Mouse (Mus musculus) limb, embryonic 15.5 days (tissue): ENCODE results near the gene Hfm1. TPM values are rescaled to one million over a fixed set of nuclear protein-coding genes. Genes with fewer than 3 reads are reported as not detected.

ENCODE experiments used
- ATAC-seq: fragments of 200-750 bp; cut with Nextera tagmentation; 2 replicates; pipeline ENCODE4 v1.8.0; 2017; ENCODE audit warnings: low read depth, moderate TSS enrichment; ENCODE audit not compliant: insufficient number of reproducible peaks, low FRiP score, low TSS enrichment
- H3K27ac ChIP-seq: fragments of 300-500 bp; sonication (generic); 2 replicates; pipeline ENCODE4 v1.5.1; 2015; ENCODE audit warnings: moderate library complexity, mild to moderate bottlenecking, inconsistent platforms
- H3K27me3 ChIP-seq: fragments of 300-500 bp; sonication (generic); 2 replicates; pipeline ENCODE4 v1.6.1; 2015; ENCODE audit warnings: inconsistent platforms
- H3K36me3 ChIP-seq: fragments of 300-500 bp; sonication (generic); 2 replicates; pipeline ENCODE4 v1.6.1; 2015; ENCODE audit warnings: inconsistent platforms
- H3K4me1 ChIP-seq: fragments of 300-500 bp; sonication (generic); 2 replicates; pipeline ENCODE4 v1.6.1; 2015; ENCODE audit warnings: inconsistent platforms
- H3K4me2 ChIP-seq: fragments of 300-500 bp; sonication (generic); 2 replicates; pipeline ENCODE4 v1.6.1; 2015; ENCODE audit warnings: mild to moderate bottlenecking, inconsistent platforms
- H3K4me3 ChIP-seq: fragments of 300-500 bp; sonication (generic); 2 replicates; pipeline ENCODE4 v1.5.1; 2015; ENCODE audit warnings: mild to moderate bottlenecking, inconsistent platforms
- H3K9ac ChIP-seq: fragments of 300-500 bp; sonication (generic); 2 replicates; pipeline ENCODE4 v1.6.1; 2015; ENCODE audit warnings: inconsistent platforms
- H3K9me3 ChIP-seq: fragments of 300-500 bp; sonication (generic); 2 replicates; pipeline ENCODE4 v1.6.1; 2016; ENCODE audit warnings: inconsistent platforms
- WGBS: fragments of 180-500 bp; shearing (Covaris S2); methylation state at CpG from one replicate; pipeline ENCODE4 v1.1.7; 2015; 5-methylcytosine and 5-hydroxymethylcytosine counted together
- polyA plus RNA-seq: library from polyadenylated mRNA; unstranded; fragments of >200 nt; fragmentation: Nextera tagmentation; extraction: Ambion mirVana; gene quantifications from 2 replicates; pipeline ENCODE4 v1.2.1, GENCODE M21; 2015

The Hfm1 gene
- polyA plus RNA-seq, 1 experiment from 2014 or later = 0.73 TPM

DNA sequence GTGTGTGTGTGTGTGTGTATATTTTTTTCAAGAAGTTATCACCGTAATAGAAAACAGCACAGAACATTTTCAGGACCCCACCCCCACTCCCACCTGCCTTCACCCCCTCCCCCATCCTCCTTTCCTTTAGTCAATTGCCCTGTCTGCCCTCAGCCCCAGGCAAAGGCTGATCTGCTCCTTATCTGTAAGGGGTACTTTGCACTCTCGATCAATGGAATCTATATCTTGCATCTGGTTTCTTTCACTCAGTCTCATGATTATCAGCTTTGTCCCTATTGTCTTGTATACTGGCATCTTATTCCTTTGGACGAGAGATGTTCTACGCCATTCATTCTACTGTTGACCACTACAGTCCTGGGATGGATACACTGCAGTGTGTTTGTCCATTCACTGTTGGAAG, 1.9 kb upstream of the Hfm1 start:
- ATAC-seq = no peak

DNA sequence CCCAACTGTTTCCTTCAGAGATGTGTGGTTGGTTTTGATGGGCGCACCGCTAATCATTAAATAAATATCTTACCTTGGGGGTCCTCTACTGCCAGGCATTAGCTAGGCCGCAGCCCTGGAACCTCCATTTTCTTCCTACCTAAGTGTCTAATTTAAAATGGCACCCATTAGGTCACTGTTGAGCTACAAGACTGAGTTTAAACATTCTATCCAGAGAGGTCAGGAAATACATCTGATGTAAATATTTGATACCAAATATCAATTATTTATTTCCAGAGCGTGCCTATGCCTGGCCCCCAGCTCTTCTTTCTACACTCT, 207 bp upstream of the Hfm1 start:
- peak overlapping the region; percentile 57 for H3K4me3 ChIP-seq
- peak overlapping the region; percentile 39; the same call in 1 of the 2 replicates for H3K9ac ChIP-seq
- H3K4me2 ChIP-seq = peak overlapping the region; percentile 77
- H3K27me3 ChIP-seq = no peaks in the 10 kb centered on the region
- no peak for ATAC-seq
- no peaks in the 10 kb centered on the region; the same call in 1 of the 2 replicates for H3K9me3 ChIP-seq
- no peak overlapping the region for H3K27ac ChIP-seq
- H3K36me3 ChIP-seq = no peaks in the 10 kb centered on the region
- peaks cover 13% of the 10 kb centered on the region; the same call in 1 of the 2 replicates for H3K4me1 ChIP-seq
- WGBS = 29% methylated on average over 4 of the region's 4 CpGs

More for the DNA sequence above, 1.9 kb upstream of the Hfm1 start:
- Histone ChIP-seq H3K36me3 (no peaks in the 10 kb centered on the region), H3K4me3 (no peak overlapping the region), H3K4me2 (no peak overlapping the region), H3K27me3 (no peaks in the 10 kb centered on the region), H3K4me1 (peaks cover 13% of the 10 kb centered on the region; the same call in 1 of the 2 replicates), H3K9ac (no peak overlapping the region), H3K9me3 (no peaks in the 10 kb centered on the region; the same call in 1 of the 2 replicates), H3K27ac (no peak overlapping the region)
- 74% methylated on average over 4 of the region's 4 CpGs for WGBS

DNA sequence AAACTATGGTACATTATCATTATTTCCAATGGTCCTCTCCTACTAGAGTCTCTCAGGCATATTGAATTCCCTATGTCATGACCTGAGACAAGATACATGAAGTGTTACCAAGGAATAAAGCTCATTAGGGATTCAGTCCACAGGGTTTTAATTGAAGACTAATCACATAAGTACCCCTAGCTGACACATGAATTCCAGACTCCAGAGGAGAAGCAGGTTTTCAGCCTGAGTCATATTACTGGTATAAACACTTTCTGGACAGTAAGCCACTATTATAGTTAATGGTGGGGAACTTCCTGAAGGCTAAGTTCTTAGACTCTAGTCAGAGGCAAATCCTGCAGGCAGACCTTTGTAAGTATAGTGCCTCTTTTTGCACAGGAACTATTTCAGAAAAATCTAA, 6.8 kb downstream of the Hfm1 start:
- no peak for ATAC-seq
- Histone ChIP-seq H3K9me3 (no peaks in the 10 kb centered on the region), H3K9ac (no peak overlapping the region), H3K4me2 (no peak overlapping the region), H3K27ac (no peak overlapping the region), H3K4me3 (no peak overlapping the region), H3K36me3 (no peaks in the 10 kb centered on the region), H3K4me1 (no peaks in the 10 kb centered on the region), H3K27me3 (no peaks in the 10 kb centered on the region)

DNA sequence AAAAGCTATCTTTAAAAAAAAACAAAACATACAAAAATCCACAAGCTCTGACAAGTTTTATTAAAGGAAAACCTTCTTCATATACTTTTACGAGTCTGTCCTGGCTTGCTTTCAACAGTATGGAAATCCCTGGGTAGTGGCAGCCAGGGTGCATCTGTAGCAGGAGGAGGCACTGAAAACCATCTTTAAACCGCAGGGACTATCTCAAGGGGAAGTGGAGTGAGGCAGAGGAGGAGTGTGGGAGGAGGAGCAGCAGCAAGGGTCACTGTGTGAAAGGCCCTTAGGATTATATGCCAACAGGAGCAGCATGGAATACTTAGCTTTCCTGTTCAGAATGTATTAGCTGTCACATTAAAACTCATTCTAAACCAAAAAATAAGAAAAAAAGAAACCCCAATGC, 29.2 kb downstream of the Hfm1 start:
- no peak overlapping the region for H3K9ac ChIP-seq
- peaks cover 1% of the 10 kb centered on the region; the same call in 1 of the 2 replicates for H3K4me1 ChIP-seq
- 45% methylated on average over 2 of the region's 2 CpGs for WGBS
- H3K9me3 ChIP-seq = no peaks in the 10 kb centered on the region
- no peak overlapping the region for H3K4me3 ChIP-seq
- H3K4me2 ChIP-seq = no peak overlapping the region
- no peak overlapping the region for H3K27ac ChIP-seq
- no peaks in the 10 kb centered on the region for H3K36me3 ChIP-seq
- H3K27me3 ChIP-seq = no peaks in the 10 kb centered on the region
- no peak for ATAC-seq

DNA sequence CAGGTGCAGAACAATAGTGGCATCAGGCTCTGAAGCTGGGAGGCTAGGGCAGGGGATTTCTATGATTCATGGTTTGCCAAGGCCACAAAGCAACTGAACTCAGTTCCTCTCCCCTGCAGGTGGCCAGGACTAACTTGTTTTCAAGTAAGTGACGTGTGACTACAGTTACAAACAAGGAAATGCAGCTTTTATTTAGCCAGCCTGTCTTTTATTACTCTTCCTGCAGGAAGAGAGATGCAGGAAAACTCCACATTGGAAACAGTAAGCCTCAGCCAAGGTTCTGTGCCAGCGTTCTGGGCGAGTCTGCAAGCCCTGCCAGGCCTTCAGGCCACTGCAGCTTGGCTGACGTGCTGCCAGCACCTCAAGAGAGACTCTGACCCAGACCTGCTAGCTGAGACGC, 34.3 kb downstream of the Hfm1 start:
- H3K9ac ChIP-seq = no peak overlapping the region
- H3K4me2 ChIP-seq = no peak overlapping the region
- WGBS = 23% methylated on average over 5 of the region's 5 CpGs
- H3K27ac ChIP-seq = no peak overlapping the region; the same call in 1 of the 2 replicates
- ATAC-seq = no peak
- H3K9me3 ChIP-seq = no peaks in the 10 kb centered on the region
- H3K4me3 ChIP-seq = no peak overlapping the region
- H3K27me3 ChIP-seq = no peaks in the 10 kb centered on the region
- no peaks in the 10 kb centered on the region for H3K36me3 ChIP-seq
- peaks cover 5% of the 10 kb centered on the region; the same call in 1 of the 2 replicates for H3K4me1 ChIP-seq

DNA sequence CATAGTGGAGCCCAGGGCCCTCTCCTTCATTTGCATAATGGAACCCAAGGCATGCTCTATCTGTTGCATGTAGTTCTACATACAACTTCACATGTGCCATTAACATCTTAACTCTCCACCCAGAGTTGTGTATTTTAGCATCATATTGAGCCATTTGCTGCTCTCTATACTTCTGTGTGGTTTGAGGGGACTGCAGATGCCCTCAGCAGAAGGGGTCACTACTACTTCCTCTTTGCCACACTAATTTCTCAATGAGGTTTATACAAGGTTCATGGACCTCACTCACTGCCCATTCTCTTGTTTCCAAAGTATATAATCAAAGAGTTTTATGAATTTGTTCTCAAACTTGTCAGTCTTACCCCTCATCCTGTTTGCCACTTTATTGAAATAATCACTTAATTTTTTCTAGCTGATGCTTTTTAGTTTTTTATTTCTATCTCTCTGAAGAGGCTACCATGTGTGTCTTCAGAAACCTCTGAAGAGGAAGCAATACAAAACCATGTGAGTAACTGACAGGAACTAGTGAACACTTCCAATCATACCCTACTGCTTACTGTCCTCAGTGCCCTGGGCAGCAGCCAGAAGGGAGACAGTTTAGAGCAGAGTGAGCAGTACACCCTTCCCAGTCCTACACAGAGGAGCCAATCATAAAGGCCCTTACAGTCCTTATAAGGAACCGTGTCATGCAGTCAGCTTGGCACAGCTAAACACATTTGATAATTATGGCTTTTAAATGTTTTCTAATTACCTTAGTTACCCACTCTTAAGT, 38.6 kb downstream of the Hfm1 start:
- Histone ChIP-seq H3K36me3 (no peaks in the 10 kb centered on the region), H3K9me3 (no peaks in the 10 kb centered on the region), H3K27me3 (no peaks in the 10 kb centered on the region), H3K4me3 (no peak overlapping the region), H3K27ac (no peak overlapping the region), H3K9ac (no peak overlapping the region), H3K4me2 (no peak overlapping the region), H3K4me1 (peaks cover 5% of the 10 kb centered on the region; the same call in 1 of the 2 replicates)
- ATAC-seq = no peak
- WGBS = 57% methylated on average over 1 of the region's 1 CpGs

DNA sequence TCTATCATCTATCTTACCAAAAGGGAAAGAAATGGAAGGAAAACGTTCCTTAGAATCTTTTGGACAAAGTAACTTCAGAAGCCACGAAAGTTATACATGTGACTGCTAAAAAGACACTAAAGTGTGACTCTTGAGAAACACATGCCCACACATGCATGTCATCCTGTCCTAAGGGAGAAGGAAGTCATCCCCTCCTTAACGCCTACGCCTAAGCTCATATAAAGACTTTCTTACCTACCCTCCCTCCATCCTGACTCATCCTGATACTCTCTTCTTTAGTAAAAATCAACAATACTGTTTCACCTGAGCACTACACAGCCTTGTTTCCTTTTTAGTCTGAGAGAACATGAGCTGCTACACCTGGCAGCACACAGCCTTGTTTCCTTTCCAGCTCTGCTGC, 40.6 kb downstream of the Hfm1 start:
- Histone ChIP-seq H3K27ac (no peak overlapping the region), H3K36me3 (no peaks in the 10 kb centered on the region), H3K27me3 (no peaks in the 10 kb centered on the region), H3K4me2 (no peak overlapping the region), H3K9me3 (no peaks in the 10 kb centered on the region), H3K4me3 (no peak overlapping the region), H3K9ac (no peak overlapping the region), H3K4me1 (no peaks in the 10 kb centered on the region)
- no peak for ATAC-seq
- 81% methylated on average over 4 of the region's 4 CpGs for WGBS

DNA sequence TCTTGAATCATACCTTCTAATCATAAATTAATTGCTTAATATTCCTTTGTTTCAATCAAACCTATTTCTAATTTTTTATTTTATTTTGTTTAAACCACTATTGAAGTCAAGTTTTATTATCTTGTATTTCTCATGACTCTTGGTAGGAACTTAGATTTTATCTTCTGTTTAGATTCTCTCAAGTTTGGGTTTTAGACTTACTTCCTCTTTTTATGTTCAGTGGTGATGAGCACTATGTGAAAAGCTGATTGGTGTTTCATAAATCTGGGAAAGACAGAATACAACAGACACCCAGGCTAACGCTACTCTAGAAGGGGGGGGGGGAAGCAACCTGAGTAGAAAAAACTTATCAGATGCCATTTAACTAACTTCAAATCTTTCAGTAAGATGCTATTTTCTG, 49.7 kb downstream of the Hfm1 start:
- no peaks in the 10 kb centered on the region for H3K4me1 ChIP-seq
- ATAC-seq = no peak
- H3K9me3 ChIP-seq = no peaks in the 10 kb centered on the region
- H3K9ac ChIP-seq = no peak overlapping the region
- H3K27me3 ChIP-seq = no peaks in the 10 kb centered on the region
- no peaks in the 10 kb centered on the region for H3K36me3 ChIP-seq
- no peak overlapping the region for H3K4me2 ChIP-seq
- H3K4me3 ChIP-seq = no peak overlapping the region
- 68% methylated on average over 1 of the region's 1 CpGs for WGBS
- H3K27ac ChIP-seq = no peak overlapping the region

DNA sequence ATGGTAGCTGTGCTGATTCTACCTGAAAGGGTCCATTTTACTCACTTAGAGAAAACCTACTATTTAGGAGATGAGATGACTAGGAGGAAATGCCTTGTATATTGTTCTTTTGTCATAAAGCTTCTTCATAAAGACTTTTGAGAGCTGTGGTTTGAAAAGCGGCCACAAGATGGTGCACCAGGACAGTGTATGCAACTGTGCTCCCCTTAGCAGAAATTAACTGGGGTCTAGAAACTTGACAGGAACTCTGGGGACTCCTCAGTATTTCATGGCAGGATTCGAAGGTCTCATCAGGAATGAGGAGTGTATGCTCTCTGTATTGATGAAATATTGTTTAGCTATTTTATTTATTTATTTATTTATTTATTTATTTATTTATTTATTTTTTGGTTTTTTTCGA, 65.7 kb downstream of the Hfm1 start:
- no peaks in the 10 kb centered on the region for H3K27me3 ChIP-seq
- ATAC-seq = no peak
- H3K4me3 ChIP-seq = no peak overlapping the region
- H3K9ac ChIP-seq = no peak overlapping the region
- H3K4me1 ChIP-seq = no peaks in the 10 kb centered on the region
- no peak overlapping the region for H3K4me2 ChIP-seq
- 39% methylated on average over 3 of the region's 3 CpGs for WGBS
- H3K36me3 ChIP-seq = no peaks in the 10 kb centered on the region
- no peaks in the 10 kb centered on the region for H3K9me3 ChIP-seq
- H3K27ac ChIP-seq = no peak overlapping the region

DNA sequence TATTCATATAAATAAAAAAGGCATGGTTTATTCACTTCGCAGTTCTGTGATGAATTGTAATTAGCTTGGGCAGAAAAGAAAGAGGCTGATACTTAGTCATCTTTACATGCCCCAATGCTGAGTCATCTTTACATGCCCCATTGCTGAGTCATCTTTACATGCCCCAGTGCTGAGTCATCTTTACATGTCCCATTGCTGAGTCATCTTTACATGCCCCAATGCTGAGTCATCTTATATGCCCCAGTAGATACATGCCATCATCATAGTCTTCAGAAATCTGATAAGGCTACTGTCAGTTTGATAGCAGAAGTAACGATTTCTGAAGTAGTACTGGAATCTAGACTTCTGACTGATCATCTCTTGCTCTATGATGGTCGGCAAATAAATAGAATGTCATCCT, 72.8 kb downstream of the Hfm1 start:
- Histone ChIP-seq H3K4me3 (no peak overlapping the region), H3K27me3 (no peaks in the 10 kb centered on the region), H3K9me3 (no peaks in the 10 kb centered on the region), H3K4me1 (no peaks in the 10 kb centered on the region), H3K4me2 (no peak overlapping the region), H3K9ac (no peak overlapping the region), H3K27ac (no peak overlapping the region), H3K36me3 (no peaks in the 10 kb centered on the region)
- ATAC-seq = no peak
- WGBS = 89% methylated on average over 3 of the region's 3 CpGs

DNA sequence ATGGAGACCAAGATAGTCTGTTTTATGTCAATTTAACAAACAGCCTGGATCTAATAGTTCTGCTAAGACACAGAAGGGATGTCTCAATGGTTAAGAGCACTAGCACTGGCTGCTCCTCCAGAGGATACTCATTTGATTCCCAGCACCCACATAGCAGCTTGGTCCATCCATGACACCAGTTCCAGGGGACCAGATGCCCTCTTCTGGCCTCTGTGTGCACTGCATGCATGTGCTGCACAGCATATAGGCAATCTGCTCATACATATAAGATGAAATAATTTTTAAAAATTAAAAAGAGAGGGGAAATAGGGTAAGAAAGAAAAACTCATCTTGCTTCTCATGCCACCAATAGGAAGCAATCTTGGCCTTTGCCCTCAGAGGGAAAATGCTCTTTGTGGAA, 79.1 kb downstream of the Hfm1 start:
- no peaks in the 10 kb centered on the region for H3K27me3 ChIP-seq
- ATAC-seq = no peak
- no peaks in the 10 kb centered on the region for H3K9me3 ChIP-seq
- no peak overlapping the region for H3K4me2 ChIP-seq
- H3K4me1 ChIP-seq = no peaks in the 10 kb centered on the region
- no peaks in the 10 kb centered on the region for H3K36me3 ChIP-seq
- H3K9ac ChIP-seq = no peak overlapping the region
- H3K27ac ChIP-seq = no peak overlapping the region
- no peak overlapping the region for H3K4me3 ChIP-seq

DNA sequence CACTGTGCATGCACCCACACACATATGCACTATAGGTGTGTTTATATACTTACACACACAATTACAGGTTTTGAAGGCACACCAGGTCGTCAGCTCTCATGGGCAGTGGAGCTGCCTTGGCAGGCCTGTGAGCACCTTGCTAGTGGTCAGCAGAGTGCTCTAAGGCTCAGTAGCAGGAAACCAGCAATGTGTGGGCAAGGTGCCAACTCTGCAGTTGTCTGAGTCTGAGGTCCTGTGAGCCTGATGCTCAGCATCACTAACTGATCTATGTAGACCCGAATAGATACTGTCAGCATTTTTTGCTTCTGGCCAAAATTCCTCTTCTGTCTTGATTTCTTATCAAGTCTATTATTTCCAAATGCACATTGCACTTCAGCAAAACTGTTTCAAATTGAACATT, 82.2 kb downstream of the Hfm1 start:
- Histone ChIP-seq H3K9me3 (no peaks in the 10 kb centered on the region), H3K27me3 (no peaks in the 10 kb centered on the region), H3K4me1 (no peaks in the 10 kb centered on the region), H3K4me2 (no peak overlapping the region), H3K9ac (no peak overlapping the region), H3K36me3 (no peaks in the 10 kb centered on the region), H3K4me3 (no peak overlapping the region), H3K27ac (no peak overlapping the region)
- no peak for ATAC-seq
- 59% methylated on average over 2 of the region's 2 CpGs for WGBS

DNA sequence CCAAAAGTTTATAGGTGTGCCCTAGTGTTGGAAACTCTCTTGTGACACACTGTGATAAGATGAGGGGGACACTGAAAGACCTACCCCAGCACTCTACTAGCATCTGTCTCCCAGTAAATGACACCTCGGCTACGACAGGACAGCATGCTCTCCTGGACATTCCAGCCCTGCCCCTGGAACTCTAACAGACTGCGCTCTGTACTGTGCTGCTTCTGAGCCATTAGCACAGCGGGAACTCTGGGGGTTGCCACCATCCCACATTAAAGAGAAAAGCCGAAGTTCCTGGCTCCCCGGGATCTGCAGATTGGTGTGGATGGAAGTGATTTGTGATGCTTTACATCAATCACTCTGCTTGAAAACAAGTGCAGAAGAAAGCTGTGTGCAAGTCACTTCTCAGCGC, 93.1 kb downstream of the Hfm1 start:
- Histone ChIP-seq H3K4me2 (no peak overlapping the region), H3K4me3 (no peak overlapping the region), H3K9me3 (no peaks in the 10 kb centered on the region), H3K27ac (no peak overlapping the region), H3K27me3 (0 out of 2 replicates have a peak, but pooled peaks cover 3% of the 10 kb centered on the region), H3K9ac (no peak overlapping the region), H3K36me3 (no peaks in the 10 kb centered on the region), H3K4me1 (no peaks in the 10 kb centered on the region; the same call in 1 of the 2 replicates)
- no peak for ATAC-seq
- 9% methylated on average over 7 of the region's 7 CpGs for WGBS
